Mouse (Mus musculus) cortical plate, adult 2 months (tissue): ENCODE measurements around the gene Rnasel.

Experiments used
- CTCF ChIP-seq: fragments of 200-500 bp; IDR thresholded peaks from 2 replicates; pipeline ENCODE4 v1.5.1; 2011; ENCODE audit warnings: mild to moderate bottlenecking, control low read depth, low read length; ENCODE audit not compliant: insufficient read depth; ENCODE audit errors: extremely low read depth
- POLR2A ChIP-seq: fragments of 200-500 bp; IDR thresholded peaks from 2 replicates; pipeline ENCODE4 v1.6.1; 2011; ENCODE audit warnings: mild to moderate bottlenecking, low read length, control low read depth; ENCODE audit not compliant: insufficient read depth; ENCODE audit errors: extremely low read depth

DNA sequence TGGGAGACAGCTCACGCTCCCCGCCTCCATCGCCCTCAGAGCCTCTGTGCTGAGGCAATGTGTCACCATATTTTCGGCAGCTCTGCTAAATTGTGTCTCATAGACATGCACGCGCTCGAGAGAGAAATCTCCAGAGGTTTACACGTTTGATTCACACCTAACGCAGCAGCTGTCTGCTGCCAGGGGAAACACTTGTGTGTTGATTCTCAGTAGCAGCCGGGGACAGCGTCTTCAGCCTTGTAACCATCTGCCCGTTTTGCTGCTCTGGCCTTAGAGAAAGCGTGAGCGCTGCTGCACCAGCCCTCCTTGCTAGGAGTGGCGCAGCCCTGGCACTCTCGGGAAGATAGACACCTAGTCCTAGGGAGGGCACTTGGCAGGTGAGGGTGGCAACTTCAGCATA lies 22.6 kb upstream of the Rnasel start:
- no peak for TF ChIP-seq CTCF
- TF ChIP-seq POLR2A: no peak
